Mouse (Mus musculus) cerebellum, adult 11-12 months (tissue): ENCODE measurements around the gene Nrk.

ENCODE experiments used
- DNase-seq: peaks from one replicate; pipeline ENCODE4 v3.0.0; 2022

The Nrk gene

DNA sequence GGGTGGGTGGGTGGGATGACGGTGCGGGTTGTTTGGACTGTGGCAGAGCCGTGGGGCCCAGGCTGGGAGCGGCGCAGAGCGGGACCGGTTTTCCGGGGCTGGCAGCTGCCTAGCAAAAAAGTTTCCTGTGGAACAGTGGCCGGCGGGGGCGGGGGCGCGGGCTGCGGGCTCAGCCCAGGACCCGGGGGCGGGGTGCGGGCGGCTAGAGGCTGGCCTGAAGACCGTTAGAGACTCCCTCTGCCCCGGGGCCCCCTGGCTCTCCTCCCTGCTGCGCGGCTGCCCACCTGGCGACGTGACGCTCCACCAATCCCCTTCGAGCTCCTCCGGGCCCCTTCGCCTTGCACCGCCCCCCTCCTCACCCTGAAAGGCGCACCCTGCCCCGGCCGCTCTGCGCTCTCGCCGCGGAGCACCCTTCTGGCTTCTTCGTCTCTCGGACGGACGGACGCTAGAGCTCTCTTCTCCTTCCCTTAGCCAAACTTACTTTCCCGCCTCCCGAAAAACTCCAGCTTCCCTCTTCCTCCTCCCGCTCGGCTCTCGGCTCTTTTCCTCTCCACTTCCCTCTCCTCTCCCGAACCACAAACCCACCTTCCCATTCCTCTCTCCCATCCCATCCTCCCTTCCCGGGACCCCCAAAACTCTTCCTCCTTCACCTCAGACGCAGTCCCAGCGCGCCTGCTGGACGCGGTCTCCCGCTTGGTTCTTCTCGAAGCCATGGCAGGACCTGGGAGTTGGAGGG, at the start of gene Nrk:
TSS of gene Nrk (plus strand) at position 390 of the 736 bp plus-strand sequence.
- DNase-seq, result no peak

DNA sequence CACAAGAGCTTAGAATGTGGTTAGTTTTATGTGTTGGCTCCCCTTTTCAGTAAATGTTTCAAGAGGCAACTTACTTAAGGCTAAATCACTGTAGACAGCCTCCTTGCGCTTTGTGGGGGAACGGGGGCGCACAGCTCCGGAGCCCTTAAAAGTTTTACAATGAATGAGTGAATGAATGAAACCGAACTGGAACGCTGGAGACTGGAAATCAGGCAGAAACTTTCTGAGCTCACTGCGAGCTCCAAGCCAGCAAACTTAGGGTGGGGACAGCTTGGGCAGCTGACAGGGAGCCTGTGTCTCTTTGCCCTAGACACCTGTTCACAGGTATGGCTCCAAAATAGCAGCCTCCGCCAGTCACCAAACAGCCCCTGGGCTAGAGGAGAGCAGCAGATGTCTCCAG, 864 bp upstream of the Nrk start:
- no peak for DNase-seq

DNA sequence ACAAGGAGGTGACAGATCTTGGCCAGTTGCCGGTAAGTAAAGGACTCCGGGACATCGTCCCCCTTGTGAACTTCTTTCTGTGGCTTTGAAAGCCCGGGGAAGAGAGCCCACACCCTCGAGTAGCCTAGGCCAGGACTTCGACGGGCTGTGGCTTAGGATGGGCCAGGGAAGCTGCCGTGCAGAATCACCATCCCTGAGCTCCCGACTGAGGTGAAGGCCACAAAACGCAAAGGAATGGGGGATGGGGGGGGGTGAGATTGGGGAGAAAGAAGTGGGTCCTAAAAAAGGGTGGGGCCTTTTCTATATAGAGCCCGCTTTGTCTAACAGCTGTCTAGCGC, 516 bp downstream of the Nrk start:
- DNase-seq, result no peak

DNA sequence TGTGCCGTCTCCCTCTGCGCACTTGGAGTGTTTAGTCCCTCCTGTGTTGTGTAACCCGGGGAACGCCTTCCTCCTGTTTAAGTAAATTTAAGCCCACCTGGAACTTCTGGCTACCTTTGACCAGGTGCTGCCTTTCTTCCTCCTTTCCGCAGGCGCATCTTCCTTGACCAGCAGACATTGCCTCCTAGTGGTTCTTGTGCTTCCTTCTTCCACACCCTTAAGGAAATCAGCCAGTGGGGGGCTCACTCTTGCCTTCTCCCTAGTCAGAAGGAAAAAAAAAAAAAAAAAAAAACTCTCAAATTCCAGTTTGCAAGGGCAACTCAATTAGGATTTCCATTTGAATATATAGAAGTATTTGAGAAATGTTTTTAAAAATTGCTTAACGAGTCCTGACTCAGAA, 4.8 kb downstream of the Nrk start:
- no peak for DNase-seq

DNA sequence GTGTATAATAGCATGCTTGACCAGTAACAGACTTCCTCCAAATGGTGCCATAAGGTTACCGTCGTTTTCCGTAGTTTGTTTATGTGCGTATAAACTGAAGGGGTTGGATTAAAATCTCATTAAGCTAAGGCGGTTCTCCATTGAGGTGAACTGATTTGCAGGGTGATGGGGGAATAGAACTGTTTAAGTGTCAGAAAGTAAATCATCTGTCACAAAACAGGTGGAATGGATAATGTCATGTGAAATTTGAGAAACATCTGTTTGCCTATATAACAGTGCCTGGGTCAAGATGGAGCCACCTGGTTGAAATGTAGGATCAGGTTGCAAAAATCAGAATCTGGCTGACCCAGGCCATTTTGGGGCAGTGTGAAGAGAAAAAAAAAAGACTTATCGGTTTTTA, 29.7 kb downstream of the Nrk start:
- no peak for DNase-seq

DNA sequence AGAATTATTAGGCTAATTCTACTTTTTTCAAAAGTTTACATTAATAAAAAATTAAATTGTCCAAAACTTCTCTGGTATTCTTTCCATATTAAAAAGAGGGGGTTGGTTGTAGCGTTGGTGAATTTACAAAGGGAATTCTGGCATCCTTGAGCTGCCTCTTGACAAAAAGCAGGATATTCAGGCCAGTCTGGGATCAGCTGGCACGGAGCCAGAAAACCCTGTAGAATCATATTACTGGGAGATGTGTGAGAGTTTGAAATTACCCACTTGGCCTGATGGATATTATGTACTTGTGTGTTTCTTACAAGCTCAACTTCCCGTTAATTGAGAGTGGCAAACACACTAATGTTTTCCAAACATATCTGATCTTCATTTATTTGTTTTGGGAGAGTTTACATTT, 46.5 kb downstream of the Nrk start:
- no peak for DNase-seq

DNA sequence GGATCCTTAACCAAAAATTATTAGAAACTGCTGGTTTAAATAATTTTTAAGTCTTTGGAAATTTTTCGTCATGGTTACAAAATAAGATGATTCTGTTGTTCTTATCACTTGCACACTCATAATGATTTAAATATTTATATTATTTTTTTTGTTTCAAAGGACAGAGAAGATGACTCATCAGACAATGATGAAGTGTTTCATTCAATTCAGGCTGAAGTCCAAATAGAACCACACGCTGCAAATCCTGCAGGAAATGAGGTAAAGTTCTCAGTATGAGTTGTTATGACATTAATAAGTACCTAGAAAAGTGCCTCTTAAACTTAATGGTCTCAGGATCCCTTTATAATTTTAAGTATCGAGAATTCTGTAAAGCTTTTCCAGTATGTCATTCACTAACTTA, 64.3 kb downstream of the Nrk start:
- DNase-seq, result no peak

DNA sequence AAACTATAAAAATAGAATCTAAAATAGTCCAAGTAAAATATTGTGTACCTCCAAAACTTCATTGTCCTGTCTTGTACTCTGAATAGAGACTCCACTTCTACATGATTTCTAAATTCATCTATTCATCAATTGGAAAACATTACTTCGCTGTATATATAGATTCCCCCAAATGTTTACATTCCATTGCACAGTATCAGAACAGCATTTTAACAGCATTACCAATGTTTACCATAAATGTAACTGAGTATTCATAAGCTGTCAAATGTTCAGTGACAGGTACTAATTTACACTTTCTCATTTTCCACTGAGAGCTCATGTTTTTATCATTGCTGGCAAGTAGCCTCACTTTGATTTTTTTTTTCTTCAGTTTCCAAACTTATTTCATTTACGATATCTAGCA, 65.0 kb downstream of the Nrk start:
- DNase-seq, result no peak

DNA sequence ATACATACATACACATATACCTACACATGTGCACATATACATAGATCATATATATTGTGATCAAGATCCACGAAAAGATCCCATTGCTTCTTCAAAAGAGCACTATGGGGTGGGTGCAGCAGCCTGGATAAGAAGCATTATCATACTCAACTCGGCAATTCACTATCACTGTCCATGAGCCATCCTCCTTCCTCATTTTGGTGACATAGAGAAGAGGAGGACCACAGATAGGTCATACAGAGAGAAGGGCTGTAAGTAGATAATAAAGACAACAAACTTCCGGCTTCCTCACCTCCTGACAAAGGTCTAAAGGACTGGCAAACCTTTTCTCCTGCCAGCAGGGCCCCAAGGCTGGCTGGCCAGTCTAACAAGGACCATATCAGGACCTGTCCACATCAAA, 100.3 kb downstream of the Nrk start:
- DNase-seq, result no peak

DNA sequence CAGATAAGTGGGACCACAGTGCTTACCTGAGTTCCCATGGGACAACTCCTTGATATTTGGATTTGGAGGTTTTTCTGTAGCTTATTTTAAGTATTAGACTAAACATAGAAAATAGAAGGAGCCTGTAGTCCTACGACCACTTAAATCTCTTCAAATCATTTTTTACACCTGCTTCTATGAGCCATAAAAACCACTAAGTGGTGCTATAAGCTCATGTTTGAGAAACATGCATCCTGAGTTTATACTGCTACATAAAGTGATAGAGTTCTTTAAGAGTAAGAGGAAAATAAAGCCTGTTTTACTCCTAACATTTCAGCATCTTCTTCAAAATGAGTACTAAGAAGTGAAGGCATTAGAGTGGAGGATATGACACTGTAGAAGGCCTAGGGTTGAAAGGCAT, 102.3 kb downstream of the Nrk start:
- DNase-seq, result no peak

DNA sequence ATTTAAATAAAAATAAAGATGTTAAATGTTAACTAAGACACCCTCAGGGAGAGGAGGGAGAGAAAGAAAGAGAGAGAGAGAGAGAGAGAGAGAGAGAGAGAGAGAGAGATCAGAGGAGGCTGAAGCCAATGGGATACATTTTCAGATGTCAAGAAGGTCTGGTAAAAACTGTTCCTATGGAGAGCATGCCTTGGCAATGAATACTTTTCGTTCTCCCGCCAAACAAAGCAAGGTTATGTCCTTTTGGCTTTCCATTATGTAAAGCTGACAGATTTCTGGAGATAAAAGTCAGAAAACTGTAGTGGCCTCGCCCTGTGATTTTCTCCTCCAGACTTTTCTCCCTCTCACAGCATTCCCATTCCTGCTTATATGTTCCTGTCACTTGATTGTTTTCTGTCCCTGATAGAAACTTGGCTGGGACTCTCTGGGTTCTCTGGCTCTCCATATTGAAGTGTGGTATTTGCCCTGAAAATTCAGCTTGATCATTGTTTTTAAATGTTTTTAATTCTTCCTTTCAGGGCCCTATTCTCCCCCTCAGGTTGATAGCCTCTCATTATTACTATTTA, 112.4 kb downstream of the Nrk start:
- DNase-seq, result no peak

DNA sequence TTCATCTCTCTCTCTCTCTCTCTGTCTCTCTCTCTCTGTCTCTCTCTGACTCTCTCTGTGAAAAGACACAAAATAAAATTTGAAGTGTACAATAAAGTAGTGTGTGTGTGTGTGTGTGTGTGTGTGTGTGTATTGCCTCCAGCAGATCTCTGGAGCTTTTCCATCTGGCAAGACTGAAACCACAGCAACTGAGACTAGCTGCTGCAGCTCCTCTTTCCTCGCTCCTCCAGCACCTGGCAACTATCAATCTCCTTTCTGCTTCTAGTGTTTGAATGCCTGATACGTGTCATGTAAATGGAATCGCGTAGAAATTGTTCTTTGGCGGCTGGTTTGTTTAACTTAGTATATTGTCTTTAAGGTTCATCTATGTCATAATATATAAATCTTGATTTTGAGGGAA, 113.1 kb downstream of the Nrk start:
- DNase-seq, result no peak

DNA sequence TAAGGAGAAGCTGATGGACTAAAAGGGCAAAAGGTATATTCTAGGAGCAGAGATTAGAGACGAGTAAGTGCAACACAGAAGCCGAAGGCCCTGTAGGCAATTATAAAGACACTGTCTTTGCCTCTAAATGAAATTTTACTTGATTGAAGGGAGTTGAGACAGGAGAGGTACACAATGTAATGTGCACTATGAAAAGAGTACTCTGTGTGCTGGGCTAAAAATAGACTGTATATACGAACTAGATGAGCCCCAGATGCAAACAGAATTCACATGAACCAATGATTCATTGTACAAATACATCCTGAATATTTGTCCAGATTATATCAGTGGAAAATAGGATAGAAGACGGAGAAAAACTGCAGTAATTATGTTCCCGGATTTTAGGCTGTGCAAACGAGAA, 113.7 kb downstream of the Nrk start:
- no peak for DNase-seq

DNA sequence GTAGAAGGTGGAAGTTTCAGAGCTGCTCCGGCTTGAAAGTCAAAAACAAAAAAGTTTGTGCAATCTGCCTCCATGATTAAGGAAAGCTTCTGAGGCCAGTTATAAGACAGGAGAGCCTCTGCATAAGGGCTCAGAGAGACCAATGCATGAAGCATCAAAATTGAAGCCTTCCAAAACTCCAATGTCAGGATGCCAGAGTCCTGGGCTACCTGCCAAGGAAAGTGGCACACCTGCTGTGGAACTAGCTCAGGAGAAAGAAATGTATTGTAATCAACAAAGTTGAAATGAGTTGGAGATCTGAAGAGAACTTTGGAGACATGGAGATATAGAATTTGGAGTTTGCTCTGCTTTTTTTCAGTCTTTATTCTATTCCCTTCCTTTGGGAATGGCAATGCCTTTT, 123.4 kb downstream of the Nrk start:
- no peak for DNase-seq

DNA sequence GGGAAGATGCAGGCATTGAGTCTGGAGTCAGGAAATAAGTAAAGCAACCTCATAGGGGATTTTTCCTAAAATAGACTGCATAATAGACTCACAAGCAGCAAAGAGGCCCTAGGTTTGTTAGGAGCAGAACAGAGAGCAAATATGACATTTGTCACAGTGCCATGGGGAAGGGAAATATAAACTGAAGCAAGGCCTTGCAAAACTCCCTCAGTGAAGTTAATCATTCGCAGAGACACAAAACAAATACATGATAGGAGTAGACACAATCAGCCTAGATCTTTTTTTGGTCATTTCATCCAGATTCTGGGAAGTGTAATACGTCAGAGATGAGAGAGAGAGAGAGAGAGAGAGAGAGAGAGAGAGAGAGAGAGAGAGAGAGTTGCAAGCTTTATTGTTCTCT, 125.1 kb downstream of the Nrk start:
- no peak for DNase-seq

DNA sequence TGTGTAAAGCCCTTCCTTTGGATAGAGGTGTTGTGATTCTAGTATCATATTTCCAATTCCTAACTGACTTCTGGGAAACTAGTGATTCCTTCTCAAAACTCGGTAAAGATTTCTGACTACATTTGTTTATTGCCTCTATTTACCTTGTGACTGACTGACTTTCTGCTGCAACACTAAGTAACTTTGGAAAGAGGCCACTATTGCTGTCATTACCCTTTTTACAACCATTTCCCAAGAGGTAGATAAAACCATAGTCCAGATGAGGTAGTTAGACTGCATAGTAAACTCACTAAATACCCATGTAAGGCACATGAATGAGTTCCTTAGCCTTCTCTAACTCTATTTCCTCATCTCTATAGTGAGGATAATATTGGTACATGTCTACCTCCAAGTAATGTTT, 126.9 kb downstream of the Nrk start:
- no peak for DNase-seq

DNA sequence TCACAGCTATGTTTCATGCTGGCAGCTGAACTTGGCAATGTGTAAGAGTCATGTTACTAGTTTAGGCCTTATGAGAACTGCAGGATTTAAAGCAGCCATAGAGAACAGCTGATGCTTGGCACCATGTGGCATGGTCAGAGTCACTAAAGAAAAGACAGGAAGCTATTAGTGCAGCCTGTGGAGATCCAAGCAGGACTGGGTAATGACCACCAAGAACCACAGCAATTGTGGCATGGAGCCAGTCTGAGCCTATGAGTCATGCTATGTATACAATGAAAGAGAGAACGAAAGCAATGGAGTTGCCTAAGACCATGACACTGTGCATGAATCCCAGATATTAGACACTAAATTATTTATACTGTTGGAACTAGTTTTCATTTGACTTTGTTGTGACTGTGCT, 137.7 kb downstream of the Nrk start:
- no peak for DNase-seq

DNA sequence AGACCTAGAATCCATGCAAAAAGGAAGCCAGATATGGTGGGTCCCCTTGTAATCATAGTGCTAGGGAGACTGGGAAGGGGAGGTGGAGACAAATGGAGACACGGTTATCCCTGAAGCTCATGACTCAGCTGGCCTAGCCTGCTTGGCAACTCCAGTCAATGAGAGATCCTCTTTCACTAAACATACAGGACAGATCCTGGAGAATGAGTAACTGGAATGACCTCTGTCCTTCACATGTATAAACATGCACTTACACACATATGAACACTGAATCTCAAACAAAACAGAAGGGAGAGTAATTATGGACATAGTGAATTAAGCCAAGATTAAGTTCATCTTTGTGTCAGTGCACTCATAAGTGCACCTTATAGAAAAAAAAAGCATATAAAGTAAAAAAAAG, 138.9 kb downstream of the Nrk start:
- DNase-seq, result no peak
